Mouse (Mus musculus) lung, adult 2 months (tissue): ENCODE results near the gene Serinc5.

Experiments used
- CTCF ChIP-seq: fragments of 200-500 bp; IDR thresholded peaks from 2 replicates; pipeline ENCODE4 v1.5.1; 2011; ENCODE audit warnings: mild to moderate bottlenecking, low read length, control low read depth; ENCODE audit not compliant: insufficient read depth
- POLR2A ChIP-seq: fragments of 200-500 bp; IDR thresholded peaks from 2 replicates; pipeline ENCODE4 v1.6.1; 2011; ENCODE audit warnings: low read depth, mild to moderate bottlenecking, control low read depth, low read length, borderline replicate concordance; ENCODE audit errors: extremely low read depth

DNA sequence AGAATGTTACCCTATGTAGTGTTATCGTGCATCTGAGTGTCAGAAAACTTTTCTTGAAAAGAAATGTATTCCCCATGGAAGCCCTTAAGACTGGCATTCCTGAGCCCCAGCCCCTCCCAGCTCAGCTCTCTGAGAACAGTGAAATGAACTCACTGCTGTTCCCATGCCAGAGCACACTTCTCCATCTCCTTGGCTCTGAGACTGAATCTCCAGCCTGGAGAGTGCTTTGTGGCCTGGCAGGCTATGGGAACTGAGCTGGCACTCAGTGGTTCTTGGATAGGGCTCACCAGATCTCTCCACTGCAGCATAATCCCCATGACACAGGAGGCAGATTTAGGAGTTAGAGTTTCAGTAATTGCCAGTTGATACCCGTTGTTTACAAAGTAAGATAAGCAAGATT, 36.8 kb downstream of the Serinc5 start:
- TF ChIP-seq CTCF (no peak), POLR2A (no peak)
